Mouse (Mus musculus): ENCODE measurements around the gene Tcl1b3. TPM values are rescaled to one million over a fixed set of nuclear protein-coding genes. Genes with fewer than 3 reads are reported as not detected.

Gene Tcl1b3
- not detected for polyA plus RNA-seq (2015; fragmentation: Illumina TruSeq; extraction: RNeasy Lipid Tissue Mini Kit (QIAGEN cat#74804); ENCODE audit: insufficient read depth, low read depth, low replicate concordance)

GRCm38 (mm10) chr12:105190743-105191142 is at the start of gene Tcl1b3:
Gene Tcl1b3, plus strand, starts transcription at chr12:105191043.

GRCm38 (mm10) chr12:105145714-105146113 is 45.1 kb upstream of the Tcl1b3 start, which contains the start of gene Tcl1b2:
Gene Tcl1b2, plus strand, starts transcription at chr12:105146014.

GRCm38 (mm10) chr12:105159390-105159789 is 31.5 kb upstream of the Tcl1b3 start, which contains the start of gene Tcl1b1:
Gene Tcl1b1, plus strand, starts transcription at chr12:105159690.

GRCm38 (mm10) chr12:105176044-105176443 is 14.8 kb upstream of the Tcl1b3 start, which contains the start of gene Tcl1b5:
Gene Tcl1b5, plus strand, starts transcription at chr12:105176344.

GRCm38 (mm10) chr12:105201657-105202056 is 10.8 kb downstream of the Tcl1b3 start, which contains the start of gene Tcl1b4:
Gene Tcl1b4, plus strand, starts transcription at chr12:105201957.

GRCm38 (mm10) chr12:105222601-105223319 is 31.9 kb downstream of the Tcl1b3 start, which contains the start of gene Tcl1:
Gene Tcl1, minus strand, starts transcription at chr12:105222793.

Other genes with a start within 250 kb of the Tcl1b3 start
- 1.7 TPM for gene Syne3, start 181.2 kb upstream of the Tcl1b3 start, polyA plus RNA-seq (2015; fragmentation: Illumina TruSeq; extraction: RNeasy Lipid Tissue Mini Kit (QIAGEN cat#74804); ENCODE audit: insufficient read depth, low read depth, low replicate concordance)
- 6.9 TPM for gene Glrx5, start 158.4 kb upstream of the Tcl1b3 start, polyA plus RNA-seq (2015; fragmentation: Illumina TruSeq; extraction: RNeasy Lipid Tissue Mini Kit (QIAGEN cat#74804); ENCODE audit: insufficient read depth, low read depth, low replicate concordance)
- gene Tcl1b2, start 45.0 kb upstream of the Tcl1b3 start, polyA plus RNA-seq (2015; fragmentation: Illumina TruSeq; extraction: RNeasy Lipid Tissue Mini Kit (QIAGEN cat#74804); ENCODE audit: insufficient read depth, low read depth, low replicate concordance), result not detected
- gene Tcl1b1, start 31.4 kb upstream of the Tcl1b3 start, polyA plus RNA-seq (2015; fragmentation: Illumina TruSeq; extraction: RNeasy Lipid Tissue Mini Kit (QIAGEN cat#74804); ENCODE audit: insufficient read depth, low read depth, low replicate concordance), result not detected
- not detected for gene Tcl1b5, start 14.7 kb upstream of the Tcl1b3 start, polyA plus RNA-seq (2015; fragmentation: Illumina TruSeq; extraction: RNeasy Lipid Tissue Mini Kit (QIAGEN cat#74804); ENCODE audit: insufficient read depth, low read depth, low replicate concordance)
- gene Tcl1b4, start 10.9 kb downstream of the Tcl1b3 start, polyA plus RNA-seq (2015; fragmentation: Illumina TruSeq; extraction: RNeasy Lipid Tissue Mini Kit (QIAGEN cat#74804); ENCODE audit: insufficient read depth, low read depth, low replicate concordance), result not detected
- not detected for gene Tcl1, start 31.8 kb downstream of the Tcl1b3 start, polyA plus RNA-seq (2015; fragmentation: Illumina TruSeq; extraction: RNeasy Lipid Tissue Mini Kit (QIAGEN cat#74804); ENCODE audit: insufficient read depth, low read depth, low replicate concordance)
- gene Tunar, start 142.8 kb downstream of the Tcl1b3 start, polyA plus RNA-seq (2015; fragmentation: Illumina TruSeq; extraction: RNeasy Lipid Tissue Mini Kit (QIAGEN cat#74804); ENCODE audit: insufficient read depth, low read depth, low replicate concordance), result not detected

Measured in pancreas, adult 10 weeks (tissue).